Mouse (Mus musculus): ENCODE results near the gene Nsun2.
"Not testable (repeated sequence)": the region's sequence is repeated elsewhere in the genome, so short reads cannot be mapped to it uniquely, and the experiment has no call there.

Gene Nsun2

DNA sequence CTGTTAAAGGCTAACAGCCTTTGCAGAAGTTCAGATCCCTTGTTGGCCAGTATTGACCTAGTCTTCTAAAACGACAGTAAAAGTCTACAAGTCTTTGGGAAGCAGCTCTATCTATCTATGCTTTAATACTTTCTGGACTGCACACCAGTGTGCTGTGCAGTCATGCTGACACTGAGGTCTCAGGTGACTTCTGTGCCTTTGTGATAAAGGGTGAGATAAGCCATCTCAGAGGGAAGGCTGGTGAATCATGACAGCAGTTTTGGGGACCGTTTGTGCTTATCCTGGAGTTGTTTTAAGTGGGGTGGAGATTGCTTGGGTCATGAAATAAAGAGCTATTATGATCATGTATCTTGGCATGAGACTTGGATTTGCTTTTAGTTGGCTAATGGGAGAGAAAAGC is 100.4 kb downstream of the Nsun2 start:
- DNase-seq (ENCODE audit: extremely low read depth, low read depth) = no peak

GRCm38 (mm10) chr13:69635836-69636235 is 102.3 kb downstream of the Nsun2 start:
- DNase-seq (ENCODE audit: extremely low read depth, low read depth) = not testable (repeated sequence)

- no peak for DNase-seq (ENCODE audit: extremely low read depth, low read depth)
Observed at GRCm38 (mm10) chr13:69636375-69636774, 102.8 kb downstream of the Nsun2 start.

- no peak for DNase-seq (ENCODE audit: extremely low read depth, low read depth)
Observed at GRCm38 (mm10) chr13:69636816-69637215, 103.3 kb downstream of the Nsun2 start.

- no peak for DNase-seq (ENCODE audit: extremely low read depth, low read depth)
Observed at GRCm38 (mm10) chr13:69637657-69638056, 104.1 kb downstream of the Nsun2 start.

DNA sequence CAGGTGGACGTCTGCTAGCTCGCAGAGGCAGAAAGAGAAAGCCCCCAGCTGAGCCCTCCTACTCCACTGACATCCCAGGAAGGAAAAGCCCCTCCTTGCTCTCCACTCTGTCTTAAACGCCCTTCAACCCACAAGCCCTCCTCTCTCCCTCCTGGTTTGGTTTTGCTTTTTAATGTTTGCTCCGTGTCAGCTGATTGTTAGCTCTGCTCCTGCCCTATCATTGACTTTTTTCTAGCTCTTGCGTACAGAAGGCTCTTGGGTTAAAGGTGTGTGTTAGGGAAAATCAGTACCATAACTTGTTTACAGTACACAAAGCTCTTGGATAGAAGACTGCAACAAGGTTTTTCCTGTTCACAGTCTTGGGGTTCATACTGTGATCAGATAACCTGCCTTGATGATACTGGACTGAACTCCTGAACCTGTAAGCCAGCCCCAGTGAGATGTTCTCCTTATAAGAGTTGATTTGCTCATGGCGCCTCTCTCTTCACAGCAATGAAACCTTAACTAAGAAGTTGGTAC is 104.6 kb downstream of the Nsun2 start:
- DNase-seq (ENCODE audit: extremely low read depth, low read depth) = no peak

DNA sequence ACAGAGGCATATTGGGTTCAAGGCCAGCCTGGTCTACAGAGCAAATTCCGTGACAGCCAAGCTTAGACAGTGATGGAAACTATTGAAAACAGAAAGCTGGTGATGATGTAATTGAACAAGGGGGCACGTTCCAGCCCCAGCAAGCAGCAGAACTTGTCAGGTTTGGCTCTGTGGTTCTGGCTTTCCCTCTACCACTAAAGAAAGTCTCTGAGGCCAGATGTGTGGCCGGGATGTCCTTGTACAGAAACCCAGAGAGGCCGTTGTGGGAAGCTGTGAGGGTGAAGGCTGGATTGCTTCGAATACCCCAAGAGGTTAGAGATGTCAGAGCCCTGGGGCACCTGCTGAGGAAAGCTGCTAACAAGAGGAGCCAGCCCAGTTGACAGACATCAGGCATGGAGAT is 105.7 kb downstream of the Nsun2 start:
- no peak for DNase-seq (ENCODE audit: extremely low read depth, low read depth)

DNA sequence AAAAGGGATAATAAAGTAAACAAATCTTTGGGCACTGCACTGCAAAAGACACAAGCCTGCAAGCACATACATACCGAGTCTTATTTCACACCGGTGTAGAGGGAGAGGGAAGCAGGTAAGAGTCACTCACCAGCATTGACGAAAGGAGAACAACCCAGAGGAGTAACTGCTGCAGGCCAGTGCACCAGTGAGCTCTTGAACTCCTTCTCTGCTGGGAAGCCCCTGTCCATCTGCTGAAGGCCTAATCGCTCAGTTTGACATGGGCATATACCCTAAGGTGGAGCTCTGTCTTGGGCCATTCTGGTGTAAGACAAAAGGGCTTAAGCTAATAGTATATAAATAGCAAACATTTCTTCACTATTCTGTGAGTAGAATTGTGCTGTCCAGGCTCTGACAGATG is 106.6 kb downstream of the Nsun2 start:
- no peak for DNase-seq (ENCODE audit: extremely low read depth, low read depth)

DNA sequence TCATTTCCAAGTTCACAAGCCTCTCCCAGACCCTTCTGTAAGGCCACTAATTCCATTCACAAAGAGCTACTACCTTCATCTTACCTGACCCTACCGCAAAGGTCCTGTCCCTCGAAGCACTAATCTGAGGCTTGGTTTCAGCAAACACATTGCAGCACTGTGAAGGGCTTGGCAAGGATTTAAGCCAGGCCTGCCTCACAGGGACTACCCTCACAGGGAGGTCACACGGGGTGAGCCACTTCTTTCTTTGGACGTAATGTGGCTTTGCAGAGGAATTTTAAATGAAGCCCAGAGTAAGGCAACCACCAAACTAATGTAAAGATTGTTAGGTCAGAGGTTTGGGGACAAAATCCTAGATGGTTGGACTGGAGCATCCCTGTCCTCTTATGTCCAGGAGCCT is 107.0 kb downstream of the Nsun2 start:
- DNase-seq (ENCODE audit: extremely low read depth, low read depth) = no peak

DNA sequence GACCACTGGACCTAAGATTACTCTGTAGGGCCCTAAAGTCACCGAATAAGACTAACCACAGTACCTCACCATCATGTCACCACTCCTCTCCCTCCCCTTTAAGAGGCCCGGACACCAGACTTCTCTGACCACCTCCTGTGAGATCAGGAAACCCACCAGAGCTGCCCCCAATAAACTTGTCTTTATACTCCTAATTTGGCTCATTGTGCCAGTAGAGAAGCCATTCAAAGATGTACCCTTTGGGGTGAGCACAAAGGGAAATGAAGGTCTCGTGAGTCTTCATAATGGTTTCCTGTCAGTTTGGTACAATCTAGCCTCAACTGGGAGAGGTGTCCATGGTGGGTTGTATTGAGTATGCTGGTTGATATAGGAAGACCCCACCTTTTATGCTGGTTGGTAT is 107.5 kb downstream of the Nsun2 start:
- DNase-seq (ENCODE audit: extremely low read depth, low read depth) = no peak

DNA sequence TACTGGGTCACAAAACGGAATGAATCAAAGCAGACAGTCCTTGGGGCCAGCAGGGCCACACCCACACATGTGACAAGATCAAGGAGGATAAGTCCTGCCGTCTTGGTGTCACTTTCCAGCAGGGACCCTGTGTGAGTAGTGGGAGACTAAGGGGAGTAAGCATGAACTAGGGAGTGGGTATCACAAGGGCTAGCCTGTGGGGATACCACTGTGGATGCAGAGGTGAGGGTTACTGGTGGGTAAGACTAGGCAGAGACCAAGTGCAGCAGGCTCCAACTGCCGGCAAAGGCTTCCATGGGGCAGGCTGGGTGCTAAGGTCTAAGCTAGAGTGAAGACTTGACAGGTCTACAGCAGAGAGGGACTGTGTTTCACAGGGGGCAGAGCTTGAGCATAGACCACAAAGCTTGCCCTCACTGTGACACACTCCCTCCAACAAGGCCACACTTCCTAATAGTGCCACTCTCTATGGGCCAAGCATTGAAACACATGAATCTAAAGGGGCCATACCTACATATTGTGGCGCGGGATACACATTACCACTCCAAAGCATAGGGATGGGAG is 109.2 kb downstream of the Nsun2 start:
- no peak for DNase-seq (ENCODE audit: extremely low read depth, low read depth)

GRCm38 (mm10) chr13:69643937-69644336 is 110.4 kb downstream of the Nsun2 start:
- DNase-seq (ENCODE audit: extremely low read depth, low read depth) = no peak

GRCm38 (mm10) chr13:69644427-69645166 is 111.1 kb downstream of the Nsun2 start:
- DNase-seq (ENCODE audit: extremely low read depth, low read depth) = no peak

DNA sequence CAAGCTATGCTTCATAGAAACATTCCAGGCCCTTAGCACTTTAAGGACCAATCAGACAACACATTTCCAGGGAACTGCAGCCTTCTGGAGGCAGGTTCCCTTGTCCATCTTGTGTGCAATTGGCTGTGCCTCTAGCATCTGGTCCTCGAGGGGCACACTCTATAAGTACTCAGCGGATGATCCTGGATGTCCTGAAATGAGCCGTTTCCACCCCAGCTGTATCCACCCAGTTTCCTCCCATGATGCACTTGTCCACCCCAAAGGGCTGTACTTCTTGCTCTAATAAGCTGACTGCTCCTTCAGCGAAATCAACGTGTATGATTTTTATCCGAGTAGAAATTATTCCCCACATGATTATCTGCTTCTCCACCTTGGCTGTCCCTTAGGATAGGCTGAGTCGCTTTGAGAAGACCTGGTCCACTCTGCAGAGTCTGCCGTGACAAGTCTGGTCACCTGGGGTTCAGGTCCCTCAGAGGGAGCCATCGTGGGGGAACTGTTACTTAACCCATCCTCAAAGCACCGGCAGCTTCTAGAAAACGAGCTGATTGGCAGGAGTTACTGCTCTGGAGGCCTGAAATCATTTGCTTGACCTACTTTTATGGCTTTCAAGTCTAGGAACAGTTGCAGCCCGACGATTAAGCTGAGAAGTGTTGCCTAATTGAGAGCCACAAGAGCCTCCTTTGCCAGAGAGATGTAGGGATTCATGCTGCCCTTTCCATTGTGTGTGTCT is 112.3 kb downstream of the Nsun2 start:
- no peak for DNase-seq (ENCODE audit: extremely low read depth, low read depth)

- DNase-seq (ENCODE audit: extremely low read depth, low read depth) = no peak
Observed at GRCm38 (mm10) chr13:69646481-69646880, 112.9 kb downstream of the Nsun2 start.

DNA sequence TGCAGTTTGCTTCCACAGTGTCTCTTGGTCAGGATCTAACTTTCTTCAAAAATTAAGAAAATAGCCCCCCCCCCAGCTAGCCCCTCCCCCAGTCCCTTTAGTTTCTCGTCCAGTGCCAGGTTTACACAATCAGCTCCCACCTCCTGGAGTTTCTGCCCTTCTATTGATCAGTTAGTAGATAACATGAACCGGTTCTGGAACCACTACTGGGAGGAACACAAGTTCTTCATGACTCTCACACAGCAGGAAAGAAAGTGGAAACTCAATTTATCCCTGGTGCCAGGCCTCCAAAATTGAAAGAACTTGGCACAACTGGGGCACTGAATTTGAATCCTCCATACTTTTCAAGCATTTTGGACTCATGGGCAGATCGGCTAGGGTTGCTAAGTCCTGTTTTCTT is 121.0 kb downstream of the Nsun2 start:
- DNase-seq (ENCODE audit: extremely low read depth, low read depth) = no peak

DNA sequence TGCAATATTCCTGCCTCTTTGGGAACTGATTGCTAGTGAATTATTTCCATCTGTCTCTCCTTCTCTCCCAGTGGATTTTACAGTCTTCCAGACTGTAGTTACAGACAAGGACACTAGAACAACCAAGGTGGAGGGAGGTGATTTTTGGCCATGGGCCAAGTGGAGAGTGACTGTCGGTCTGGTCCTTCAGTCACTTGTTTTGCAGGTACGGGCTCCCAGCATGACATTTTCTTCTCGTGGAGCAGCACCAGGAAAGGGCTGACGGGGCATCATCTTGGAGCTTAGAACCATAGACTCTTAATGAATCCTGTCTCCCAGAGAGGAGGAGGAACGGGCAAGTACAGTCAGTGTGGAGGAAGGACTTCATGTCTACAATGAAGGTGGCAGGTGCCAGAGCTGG is 138.6 kb downstream of the Nsun2 start:
- no peak for DNase-seq (ENCODE audit: extremely low read depth, low read depth)

DNA sequence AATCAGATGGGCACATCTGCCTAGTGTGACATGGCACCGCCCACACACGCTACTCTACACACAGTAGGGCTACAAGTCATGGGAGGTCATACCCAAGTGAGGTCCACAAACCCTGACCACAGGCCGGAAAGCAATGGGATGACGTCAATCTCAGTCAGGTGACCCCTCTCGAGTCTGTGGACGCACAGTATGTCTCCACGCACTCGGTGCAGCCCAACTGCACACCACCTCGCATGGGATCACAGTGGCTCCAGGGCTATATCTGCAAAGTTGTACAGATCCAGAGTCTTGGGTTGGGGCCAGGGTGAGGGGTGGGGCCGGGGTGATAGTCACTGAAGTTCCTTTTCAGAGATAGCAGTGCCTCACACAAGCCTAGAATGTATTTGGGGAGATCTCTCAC is 139.0 kb downstream of the Nsun2 start:
- no peak for DNase-seq (ENCODE audit: extremely low read depth, low read depth)

GRCm38 (mm10) chr13:69673197-69673920 is 139.8 kb downstream of the Nsun2 start:
- no peak for DNase-seq (ENCODE audit: extremely low read depth, low read depth)

DNA sequence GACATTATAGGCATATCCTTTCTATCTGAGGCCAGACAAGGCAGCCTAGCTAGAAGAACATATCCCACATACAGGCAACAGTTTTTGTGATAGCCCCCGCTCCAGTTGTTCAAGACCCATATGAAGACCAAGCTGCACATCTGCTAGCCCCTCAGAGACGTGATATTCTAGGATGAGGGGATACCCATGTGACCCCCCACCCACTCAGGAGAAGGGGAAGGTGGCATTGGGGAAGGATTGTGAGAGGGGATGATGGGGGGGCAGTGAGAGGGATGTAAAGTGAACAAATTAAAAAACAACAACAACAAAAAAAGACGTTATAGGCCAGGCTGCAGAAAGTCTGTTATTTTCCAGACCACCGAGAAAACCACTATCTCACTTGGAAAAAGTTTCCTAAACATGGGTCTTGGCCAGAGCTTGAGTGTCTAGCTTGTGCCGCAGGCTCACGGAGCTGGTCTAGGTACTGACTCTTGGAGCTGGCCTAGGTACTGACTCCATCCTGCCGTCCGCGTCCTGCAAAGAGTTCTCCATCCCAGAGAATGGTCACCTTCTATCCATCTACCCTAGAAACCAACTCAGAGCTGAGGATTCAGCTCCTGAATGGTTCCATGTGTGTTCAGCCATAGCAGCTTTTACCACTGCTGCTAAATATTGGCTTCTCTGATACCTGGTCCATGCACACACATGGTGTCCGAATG is 140.5 kb downstream of the Nsun2 start:
- DNase-seq (ENCODE audit: extremely low read depth, low read depth) = no peak
